Mouse (Mus musculus): ENCODE measurements around the gene Gm4907.
"Not testable (repeated sequence)": the region's sequence is repeated elsewhere in the genome, so short reads cannot be mapped to it uniquely, and the experiment has no call there.

Gm4907 gene

DNA sequence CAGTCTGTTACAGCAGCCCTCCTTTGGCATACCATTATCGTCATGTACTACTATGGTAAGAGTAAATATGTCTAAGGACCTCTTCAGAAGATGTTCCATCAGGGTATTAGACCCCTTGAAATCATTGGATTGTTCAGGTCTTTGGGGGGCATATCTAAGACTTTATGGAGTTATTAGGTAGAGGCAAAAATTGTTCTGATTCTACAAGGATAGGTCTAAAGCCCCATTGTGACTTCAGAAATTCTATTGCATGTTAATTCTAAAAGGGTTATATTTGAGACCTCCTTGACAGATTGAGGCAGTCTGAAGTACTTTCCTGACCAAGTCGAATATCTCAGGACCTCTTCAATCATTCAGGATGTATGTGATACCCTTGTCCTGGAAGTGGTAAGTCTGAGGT, at the start of gene Gm4907:
Gene Gm4907, plus strand, starts transcription at position 301 of the 400 bp plus-strand sequence.
- DNase-seq (ENCODE audit: low spot score in 2 of 2), result not testable (repeated sequence)

DNA sequence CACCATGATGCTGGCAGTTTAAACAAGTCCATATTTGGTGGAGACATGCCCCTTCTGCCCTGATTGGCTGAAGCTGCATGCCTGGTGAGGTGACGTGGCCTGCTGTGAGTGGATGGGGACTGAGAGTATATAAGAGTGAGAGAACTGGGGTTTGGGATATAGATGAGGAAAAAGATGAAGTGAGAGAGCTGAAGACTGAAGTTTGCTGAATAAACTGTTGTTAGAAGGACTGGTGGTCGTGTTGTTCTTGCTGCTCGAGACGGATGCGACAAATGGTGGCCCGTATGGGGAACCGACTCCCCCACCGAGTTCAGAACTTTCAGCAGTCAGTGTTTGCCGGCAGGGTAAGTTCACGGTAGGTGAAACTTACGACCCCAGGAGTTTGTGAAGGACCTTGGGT, 48.6 kb upstream of the Gm4907 start:
- DNase-seq (ENCODE audit: low spot score in 2 of 2), result not testable (repeated sequence)

DNA sequence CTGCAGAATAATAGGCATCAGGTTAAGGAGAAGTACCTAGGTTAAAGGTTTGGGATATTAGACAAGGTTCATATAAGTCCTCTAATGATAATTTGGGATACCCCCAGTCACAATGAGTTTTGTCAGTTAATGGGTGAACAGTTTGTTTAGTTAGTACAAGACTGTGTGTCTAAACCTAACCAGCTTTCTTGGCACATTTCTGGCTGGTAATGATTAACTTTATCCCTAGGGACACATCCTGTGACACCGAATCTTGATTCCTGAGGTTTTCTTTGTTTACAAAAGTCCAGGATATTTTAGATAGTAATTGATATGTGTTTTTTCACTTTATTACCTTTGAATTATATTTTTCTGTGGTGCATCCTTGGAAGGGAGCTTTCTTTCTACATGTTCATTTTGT, 41.4 kb upstream of the Gm4907 start:
- DNase-seq (ENCODE audit: low spot score in 2 of 2), result no peak

- no peak for DNase-seq (ENCODE audit: low spot score in 2 of 2)
Measured at GRCm38 (mm10) chrX:23954161-23954560, 71.8 kb downstream of the Gm4907 start.

Data from frontal cortex, postnatal 14 days (tissue).